Mouse (Mus musculus): ENCODE data around the gene Bcas2.

- no peak; the same call in 1 of the 2 replicates for TF ChIP-seq CTCF (IDR thresholded peaks at IDR 0.05; ENCODE audit: control insufficient read depth, insufficient read depth, insufficient replicate concordance, low read depth, low read length)
- no peak for TF ChIP-seq POLR2A (IDR thresholded peaks at IDR 0.05; ENCODE audit: control insufficient read depth, low read depth, low read length)
Observed at GRCm38 (mm10) chr3:103181171-103181570, 9.7 kb downstream of the Bcas2 start.

Measured in testis, adult 2 months (tissue).